Mouse (Mus musculus) liver, embryonic 16.5 days (tissue): Measurements from ENCODE around the gene Nhlh1. TPM values are rescaled to one million over a fixed set of nuclear protein-coding genes. Genes with fewer than 3 reads are reported as not detected.

Experiments used
- ATAC-seq: fragments of 200-750 bp; cut with Nextera tagmentation; 2 replicates; pipeline ENCODE4 v1.8.0; 2017; ENCODE audit warnings: low read depth, mild to moderate bottlenecking, moderate number of reproducible peaks, moderate library complexity
- H3K27ac ChIP-seq: fragments of 300-500 bp; sonication (generic); 2 replicates; pipeline ENCODE4 v1.5.1; 2014; ENCODE audit warnings: mild to moderate bottlenecking, low read length
- H3K27me3 ChIP-seq: fragments of 300-500 bp; sonication (generic); 2 replicates; pipeline ENCODE4 v1.6.1; 2014; ENCODE audit warnings: low read depth, low read length, mixed read lengths; ENCODE audit not compliant: control insufficient read depth, insufficient read depth
- H3K36me3 ChIP-seq: fragments of 300-500 bp; sonication (generic); 2 replicates; pipeline ENCODE4 v1.6.1; 2014; ENCODE audit warnings: mild to moderate bottlenecking; ENCODE audit not compliant: control insufficient read depth, insufficient read depth
- H3K4me1 ChIP-seq: fragments of 300-500 bp; sonication (generic); 2 replicates; pipeline ENCODE4 v1.6.1; 2014; ENCODE audit warnings: low read depth, low read length, mixed read lengths; ENCODE audit not compliant: control insufficient read depth
- H3K4me2 ChIP-seq: fragments of 300-500 bp; sonication (generic); 2 replicates; pipeline ENCODE4 v1.6.1; 2014; ENCODE audit warnings: low read depth, low read length, mixed read lengths
- H3K4me3 ChIP-seq: fragments of 300-500 bp; sonication (generic); 2 replicates; pipeline ENCODE4 v1.5.1; 2014; ENCODE audit warnings: low read depth, mild to moderate bottlenecking, low read length
- H3K9ac ChIP-seq: fragments of 300-500 bp; sonication (generic); 2 replicates; pipeline ENCODE4 v1.6.1; 2014; ENCODE audit warnings: low read depth, low read length
- H3K9me3 ChIP-seq: fragments of 300-500 bp; sonication (generic); replicated peaks from 2 replicates; pipeline ENCODE4 v1.6.1; 2016; ENCODE audit warnings: low read length; ENCODE audit not compliant: control insufficient read depth
- WGBS: fragments of 180-500 bp; shearing (Covaris S2); extraction: QIAGEN DNeasy Blood & Tissue Kit; methylation state at CpG from one replicate; pipeline ENCODE4 v1.1.7; 2014; ENCODE audit not compliant: insufficient replicate concordance; 5-methylcytosine and 5-hydroxymethylcytosine counted together
- polyA plus RNA-seq: library from polyadenylated mRNA; unstranded; fragments of >200 nt; fragmentation: Nextera tagmentation; extraction: Ambion mirVana; gene quantifications from 2 replicates; pipeline ENCODE4 v1.2.1, GENCODE M21; 2015

Gene Nhlh1
- polyA plus RNA-seq, 1 experiment from 2014 or later: not detected

GRCm38 (mm10) chr1:172014771-172015170 is 42.6 kb downstream of the Nhlh1 start:
- Histone ChIP-seq H3K4me2 (no peak overlapping the region), H3K9me3 (no peaks in the 10 kb centered on the region), H3K27me3 (no peaks in the 10 kb centered on the region), H3K4me3 (no peak overlapping the region), H3K27ac (no peak overlapping the region), H3K4me1 (no peaks in the 10 kb centered on the region), H3K36me3 (no peaks in the 10 kb centered on the region), H3K9ac (no peak overlapping the region)
- ATAC-seq: no peak
- WGBS: 72% methylated on average over 9 of the region's 9 CpGs

GRCm38 (mm10) chr1:172012030-172012429 is 45.3 kb downstream of the Nhlh1 start:
- Histone ChIP-seq H3K4me2 (no peak overlapping the region), H3K4me3 (no peak overlapping the region), H3K27me3 (no peaks in the 10 kb centered on the region), H3K9ac (no peak overlapping the region), H3K36me3 (no peaks in the 10 kb centered on the region), H3K4me1 (no peaks in the 10 kb centered on the region), H3K9me3 (no peaks in the 10 kb centered on the region), H3K27ac (no peak overlapping the region)
- WGBS: 22% methylated on average over 5 of the region's 5 CpGs
- no peak for ATAC-seq

GRCm38 (mm10) chr1:172010042-172010824 is 47.1 kb downstream of the Nhlh1 start:
- 81% methylated on average over 20 of the region's 20 CpGs for WGBS
- Histone ChIP-seq H3K9me3 (no peaks in the 10 kb centered on the region), H3K4me3 (no peak overlapping the region), H3K27me3 (no peaks in the 10 kb centered on the region), H3K9ac (no peak overlapping the region), H3K4me1 (no peaks in the 10 kb centered on the region), H3K4me2 (no peak overlapping the region), H3K27ac (no peak overlapping the region), H3K36me3 (no peaks in the 10 kb centered on the region)
- ATAC-seq: no peak

GRCm38 (mm10) chr1:172009406-172009805 is 48.0 kb downstream of the Nhlh1 start:
- no peaks in the 10 kb centered on the region for H3K9me3 ChIP-seq
- H3K4me2 ChIP-seq: no peak overlapping the region
- H3K36me3 ChIP-seq: no peaks in the 10 kb centered on the region
- whole genome bisulfite sequencing: 82% methylated on average over 21 of the region's 21 CpGs
- H3K27ac ChIP-seq: no peak overlapping the region
- H3K9ac ChIP-seq: no peak overlapping the region
- no peaks in the 10 kb centered on the region for H3K4me1 ChIP-seq
- no peaks in the 10 kb centered on the region for H3K27me3 ChIP-seq
- ATAC-seq: no peak
- H3K4me3 ChIP-seq: no peak overlapping the region

GRCm38 (mm10) chr1:172008351-172008750 is 49.0 kb downstream of the Nhlh1 start:
- no peaks in the 10 kb centered on the region for H3K4me1 ChIP-seq
- no peak for ATAC-seq
- WGBS: 72% methylated on average over 9 of the region's 9 CpGs
- H3K9me3 ChIP-seq: no peaks in the 10 kb centered on the region
- H3K36me3 ChIP-seq: no peaks in the 10 kb centered on the region
- no peak overlapping the region for H3K4me2 ChIP-seq
- H3K27me3 ChIP-seq: no peaks in the 10 kb centered on the region
- H3K27ac ChIP-seq: no peak overlapping the region
- no peak overlapping the region for H3K9ac ChIP-seq
- no peak overlapping the region for H3K4me3 ChIP-seq

- Histone ChIP-seq H3K4me1 (no peaks in the 10 kb centered on the region), H3K27ac (no peak overlapping the region), H3K9me3 (no peaks in the 10 kb centered on the region), H3K36me3 (no peaks in the 10 kb centered on the region), H3K4me3 (no peak overlapping the region), H3K9ac (no peak overlapping the region), H3K4me2 (no peak overlapping the region), H3K27me3 (no peaks in the 10 kb centered on the region)
- 80% methylated on average over 21 of the region's 21 CpGs for WGBS
- no peak for ATAC-seq
Observed at GRCm38 (mm10) chr1:172007761-172008160, 49.6 kb downstream of the Nhlh1 start.

Other genes starting within 250 kb of the Nhlh1 start
- gene Cd84, start 217.9 kb downstream of the Nhlh1 start, polyA plus RNA-seq: 6.4 and 7.3 TPM in 2 replicates
- gene Gm10521, start 161.9 kb downstream of the Nhlh1 start, polyA plus RNA-seq: 0.05 TPM in 1 of 2 replicates, not detected in the other
- 4.1 and 5.0 TPM in 2 replicates for gene Slamf6, start 140.1 kb downstream of the Nhlh1 start, polyA plus RNA-seq
- gene Vangl2, start 29.1 kb downstream of the Nhlh1 start, polyA plus RNA-seq: 0.41 and 0.57 TPM in 2 replicates
- 75.9 and 82.2 TPM in 2 replicates for gene Copa, start 25.0 kb upstream of the Nhlh1 start, polyA plus RNA-seq
- 39.5 and 42.9 TPM in 2 replicates for gene Ncstn, start 25.2 kb upstream of the Nhlh1 start, polyA plus RNA-seq
- gene Pex19, start 69.2 kb upstream of the Nhlh1 start, polyA plus RNA-seq: 42.4 and 43.9 TPM in 2 replicates
- gene Dcaf8, start 90.5 kb upstream of the Nhlh1 start, polyA plus RNA-seq: 61.2 and 61.3 TPM in 2 replicates
- gene Pea15a, start 149.2 kb upstream of the Nhlh1 start, polyA plus RNA-seq: 20.6 and 21.5 TPM in 2 replicates
- 2.6 and 7.5 TPM in 2 replicates for gene Casq1, start 162.3 kb upstream of the Nhlh1 start, polyA plus RNA-seq
- gene Atp1a4, start 200.8 kb upstream of the Nhlh1 start, polyA plus RNA-seq: not detected in 2 replicates
- gene Igsf8, start 204.1 kb upstream of the Nhlh1 start, polyA plus RNA-seq: 16.8 and 20.6 TPM in 2 replicates
- 0.20 and 0.52 TPM in 2 replicates for gene Atp1a2, start 240.5 kb upstream of the Nhlh1 start, polyA plus RNA-seq